Mouse (Mus musculus): ENCODE measurements around the gene Clec2i.

GRCm38 (mm10) chr6:128845998-128846542 is 41.3 kb upstream of the Clec2i start:
- TF ChIP-seq CTCF (IDR thresholded peaks at IDR 0.05; ENCODE audit: low read depth): no peak
- no peak for TF ChIP-seq EP300 (IDR thresholded peaks at IDR 0.05; ENCODE audit: low read depth)

Data from heart, postnatal 0 days (tissue).